Mouse (Mus musculus) stomach, postnatal 0 days (tissue): ENCODE data around the gene Gm19345. TPM values are rescaled to one million over a fixed set of nuclear protein-coding genes. Genes with fewer than 3 reads are reported as not detected.

Experiments used
- ATAC-seq: fragments of 200-750 bp; cut with Nextera tagmentation; 2 replicates; pipeline ENCODE4 v1.8.0; 2017; ENCODE audit not compliant: low FRiP score, low TSS enrichment
- DNase-seq: peaks from one replicate; pipeline ENCODE4 v3.0.0-alpha.2; 2016; ENCODE audit warnings: low spot score
- H3K27ac ChIP-seq: fragments of 300-500 bp; sonication (generic); replicated peaks from 2 replicates; pipeline ENCODE4 v1.5.1; 2014; ENCODE audit warnings: mild to moderate bottlenecking, control low read depth
- H3K27me3 ChIP-seq: fragments of 300-500 bp; sonication (generic); 2 replicates; pipeline ENCODE4 v1.6.1; 2014; ENCODE audit warnings: low read length; ENCODE audit not compliant: control insufficient read depth, insufficient read depth
- H3K36me3 ChIP-seq: fragments of 300-500 bp; sonication (generic); 2 replicates; pipeline ENCODE4 v1.6.1; 2014; ENCODE audit warnings: low read length, mixed read lengths; ENCODE audit not compliant: control insufficient read depth, insufficient read depth
- H3K4me1 ChIP-seq: fragments of 300-500 bp; sonication (generic); replicated peaks from 2 replicates; pipeline ENCODE4 v1.6.1; 2014; ENCODE audit warnings: antibody characterized with exemption; ENCODE audit not compliant: control insufficient read depth, insufficient read depth
- H3K4me2 ChIP-seq: fragments of 300-500 bp; sonication (generic); replicated peaks from 2 replicates; pipeline ENCODE4 v1.6.1; 2014; ENCODE audit warnings: low read depth, mild to moderate bottlenecking, control low read depth, moderate library complexity
- H3K4me3 ChIP-seq: fragments of 300-500 bp; sonication (generic); 2 replicates; pipeline ENCODE4 v1.5.1; 2014; ENCODE audit warnings: low read depth, low read length, control low read depth
- H3K9ac ChIP-seq: fragments of 300-500 bp; sonication (generic); 2 replicates; pipeline ENCODE4 v1.6.1; 2014; ENCODE audit warnings: mild to moderate bottlenecking, low read length, control low read depth, mixed read lengths
- H3K9me3 ChIP-seq: fragments of 300-500 bp; sonication (generic); 2 replicates; pipeline ENCODE4 v1.6.1; 2016; ENCODE audit warnings: low read length; ENCODE audit not compliant: control insufficient read depth
- CTCF ChIP-seq: IDR thresholded peaks from 2 replicates; pipeline ENCODE4 v1.5.1; 2016; ENCODE audit warnings: antibody characterized with exemption, low read depth, mild to moderate bottlenecking, moderate library complexity
- EP300 ChIP-seq: optimal IDR thresholded peaks from 2 replicates; pipeline ENCODE3; 2016; ENCODE audit warnings: antibody characterized with exemption
- WGBS: fragments of 180-500 bp; shearing (Covaris S2); extraction: QIAGEN DNeasy Blood & Tissue Kit; methylation state at CpG from one replicate; pipeline ENCODE4 v1.1.7; 2014; 5-methylcytosine and 5-hydroxymethylcytosine counted together
- polyA plus RNA-seq: library from polyadenylated mRNA; unstranded; fragments of >200 nt; fragmentation: Nextera tagmentation; extraction: Ambion mirVana; gene quantifications from 2 replicates; pipeline ENCODE4 v1.2.1, GENCODE M21; 2015

The Gm19345 gene
- polyA plus RNA-seq, 1 experiment from 2014 or later: 0.41 TPM

DNA sequence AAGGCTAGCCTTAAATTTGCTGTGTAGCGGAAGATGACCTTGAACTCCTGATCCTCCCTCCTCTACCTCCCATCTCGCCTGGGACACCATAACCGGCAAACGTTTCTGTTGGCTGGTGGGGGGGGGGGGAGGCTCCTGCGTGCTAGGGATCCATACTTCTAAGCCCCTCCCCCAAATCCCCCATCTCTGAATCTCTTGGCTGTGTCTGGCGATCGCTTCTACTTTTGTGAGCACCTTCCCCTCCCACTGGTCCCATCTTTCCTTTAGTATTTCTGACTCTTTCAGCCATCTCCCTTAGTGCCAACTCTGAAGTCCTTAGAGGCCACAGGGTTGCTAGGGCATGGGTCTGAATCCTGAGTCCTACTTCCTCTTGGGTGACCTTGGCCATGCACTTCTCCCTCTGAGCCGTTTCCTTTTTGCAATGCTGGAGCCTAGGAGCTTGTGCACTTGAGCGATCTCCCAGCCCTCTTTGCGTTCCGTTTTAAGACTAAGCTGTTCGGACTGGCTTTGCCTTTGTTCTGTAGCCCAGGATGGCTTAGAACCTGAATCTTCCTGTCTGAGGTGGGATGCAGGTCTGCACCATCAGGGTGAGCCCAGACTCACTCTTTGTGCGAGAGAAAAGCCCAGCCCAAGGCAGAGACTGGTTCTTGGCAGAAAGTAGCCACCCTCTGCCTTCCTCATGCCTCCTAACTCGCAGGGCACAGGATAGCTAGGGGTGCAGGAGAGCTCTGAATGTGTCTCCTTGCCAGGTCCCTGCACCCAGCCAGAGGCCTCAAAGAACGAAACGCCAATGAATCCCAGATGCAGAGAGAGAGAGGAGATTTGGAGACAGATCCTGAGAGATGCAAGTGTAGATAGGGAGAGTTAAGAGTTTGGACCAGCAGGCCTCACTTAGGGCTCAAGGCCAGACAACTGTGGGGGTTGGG, 28.3 kb upstream of the Gm19345 start:
- 27% methylated on average over 16 of the region's 16 CpGs for WGBS
- ATAC-seq (peak; percentile 22), DNase-seq (peak; percentile 40)
- Histone ChIP-seq H3K4me3 (no peak overlapping the region), H3K36me3 (no peaks in the 10 kb centered on the region), H3K27ac (peak overlapping the region; percentile 91), H3K9me3 (no peaks in the 10 kb centered on the region), H3K9ac (0 out of 2 replicates have a peak overlapping the region, but pooled peaks have one; percentile 36), H3K4me2 (peak overlapping the region; percentile 18), H3K4me1 (peaks cover 9% of the 10 kb centered on the region), H3K27me3 (no peaks in the 10 kb centered on the region)
- TF ChIP-seq EP300 (no peak), CTCF (no peak)

DNA sequence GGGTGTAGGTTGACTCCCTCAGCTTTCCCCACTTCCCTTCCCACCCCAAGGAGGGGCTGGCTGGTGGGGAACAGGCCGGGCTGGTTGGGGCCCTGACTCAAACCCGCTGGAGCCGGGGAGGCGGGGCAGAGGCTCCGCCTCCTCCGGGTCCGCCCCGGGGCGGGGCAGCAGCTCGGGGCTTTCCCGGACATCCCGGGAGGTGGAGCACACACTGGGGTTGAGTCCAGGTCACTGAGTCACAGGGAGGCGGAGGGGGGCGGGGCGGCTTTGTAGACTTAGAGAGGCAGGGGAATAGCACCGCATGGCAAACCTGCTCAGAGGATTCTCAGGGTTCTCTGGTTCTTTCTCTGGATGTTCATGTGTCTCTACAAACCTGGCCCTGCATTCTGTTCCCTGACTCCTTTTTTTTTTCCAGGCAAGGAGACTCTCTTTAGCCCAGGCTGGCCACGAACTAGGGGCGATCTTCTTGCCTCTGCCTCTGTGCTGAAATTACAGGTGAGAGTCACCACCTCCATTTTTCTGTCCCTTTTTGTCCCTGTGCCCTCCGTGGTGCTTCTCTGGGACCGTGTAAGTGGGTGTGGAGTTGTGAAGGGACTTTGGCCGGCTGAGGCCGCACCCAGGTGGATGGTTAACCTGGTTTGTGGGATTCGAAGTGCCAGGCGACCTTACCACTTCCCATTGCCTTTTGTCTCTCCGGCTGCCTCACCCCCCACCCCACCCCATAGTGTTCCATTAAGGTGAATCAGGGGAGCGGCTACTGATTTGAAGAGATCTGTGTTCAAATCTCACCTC, 27.4 kb upstream of the Gm19345 start:
- H3K4me3 ChIP-seq: no peak overlapping the region
- H3K4me2 ChIP-seq: peak overlapping the region; percentile 18
- peak; percentile 80 for TF ChIP-seq EP300
- TF ChIP-seq CTCF: no peak; the same call in 1 of the 2 replicates
- H3K27ac ChIP-seq: peak overlapping the region; percentile 91
- no peaks in the 10 kb centered on the region for H3K36me3 ChIP-seq
- peak overlapping the region; percentile 23; the same call in 1 of the 2 replicates for H3K9ac ChIP-seq
- no peaks in the 10 kb centered on the region for H3K27me3 ChIP-seq
- peaks cover 9% of the 10 kb centered on the region for H3K4me1 ChIP-seq
- 15% methylated on average over 26 of the region's 26 CpGs for WGBS
- H3K9me3 ChIP-seq: no peaks in the 10 kb centered on the region
- ATAC-seq (peak; percentile 92), DNase-seq (peak; percentile 98)

- 0 out of 2 replicates have a peak overlapping the region, but pooled peaks have one; percentile 23 for H3K9ac ChIP-seq
- no peaks in the 10 kb centered on the region for H3K9me3 ChIP-seq
- no peaks in the 10 kb centered on the region for H3K27me3 ChIP-seq
- WGBS: 24% methylated on average over 5 of the region's 6 CpGs
- no peak overlapping the region for H3K4me3 ChIP-seq
- H3K4me2 ChIP-seq: no peak overlapping the region
- H3K4me1 ChIP-seq: peaks cover 17% of the 10 kb centered on the region
- H3K27ac ChIP-seq: 0 out of 2 replicates have a peak overlapping the region, but pooled peaks have one; percentile 31
- H3K36me3 ChIP-seq: no peaks in the 10 kb centered on the region
- DNase-seq: peak; percentile 32
- ATAC-seq: no peak
- no peak for TF ChIP-seq CTCF
- no peak for TF ChIP-seq EP300
Observed at GRCm38 (mm10) chr7:19826756-19827155, 25.0 kb upstream of the Gm19345 start.

- Histone ChIP-seq H3K4me1 (peaks cover 12% of the 10 kb centered on the region), H3K27me3 (no peaks in the 10 kb centered on the region), H3K27ac (no peak overlapping the region), H3K4me3 (no peak overlapping the region), H3K9ac (no peak overlapping the region), H3K4me2 (no peak overlapping the region), H3K36me3 (no peaks in the 10 kb centered on the region), H3K9me3 (no peaks in the 10 kb centered on the region)
- no peak for ATAC-seq
- TF ChIP-seq EP300 (no peak), CTCF (no peak)
- no peak for DNase-seq
- WGBS: 52% methylated on average over 3 of the region's 3 CpGs
Observed at GRCm38 (mm10) chr7:19829694-19830093, 22.1 kb upstream of the Gm19345 start.

DNA sequence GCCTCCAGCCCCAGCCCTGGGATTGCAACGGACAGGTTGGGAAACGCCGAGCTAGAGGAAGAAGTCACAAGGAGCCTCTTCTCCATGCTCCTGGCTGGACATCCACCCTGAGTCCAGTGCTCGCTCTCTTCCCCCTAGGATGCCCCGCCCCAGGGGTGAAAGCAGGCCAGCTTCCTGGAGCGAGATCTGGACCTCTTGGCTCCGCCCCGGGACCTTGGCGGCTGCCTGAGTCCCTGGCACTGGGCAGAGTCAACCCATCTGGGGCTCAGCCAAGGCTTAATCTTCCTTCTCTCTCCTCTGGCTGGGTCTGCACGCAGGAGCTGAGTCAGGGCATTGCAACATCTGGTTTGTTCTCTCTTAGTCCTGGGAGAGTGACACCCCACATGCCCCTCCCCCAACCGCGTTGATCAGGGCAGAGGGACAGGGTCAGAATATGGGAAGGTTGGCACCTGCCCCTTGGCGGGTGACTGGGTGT, 21.1 kb upstream of the Gm19345 start:
- Histone ChIP-seq H3K9ac (0 out of 2 replicates have a peak overlapping the region, but pooled peaks have one; percentile 23), H3K27me3 (no peaks in the 10 kb centered on the region), H3K9me3 (no peaks in the 10 kb centered on the region), H3K4me1 (peaks cover 12% of the 10 kb centered on the region), H3K27ac (peak overlapping the region; percentile 84), H3K4me2 (peak overlapping the region; percentile 28), H3K36me3 (no peaks in the 10 kb centered on the region), H3K4me3 (no peak overlapping the region)
- ATAC-seq (peak; percentile 91), DNase-seq (peak; percentile 93)
- WGBS: 9% methylated on average over 13 of the region's 13 CpGs
- TF ChIP-seq CTCF (no peak), EP300 (peak; percentile 26)
